15 mouse cellular contexts compared by ENCODE assay signal in the genomic region with DNA sequence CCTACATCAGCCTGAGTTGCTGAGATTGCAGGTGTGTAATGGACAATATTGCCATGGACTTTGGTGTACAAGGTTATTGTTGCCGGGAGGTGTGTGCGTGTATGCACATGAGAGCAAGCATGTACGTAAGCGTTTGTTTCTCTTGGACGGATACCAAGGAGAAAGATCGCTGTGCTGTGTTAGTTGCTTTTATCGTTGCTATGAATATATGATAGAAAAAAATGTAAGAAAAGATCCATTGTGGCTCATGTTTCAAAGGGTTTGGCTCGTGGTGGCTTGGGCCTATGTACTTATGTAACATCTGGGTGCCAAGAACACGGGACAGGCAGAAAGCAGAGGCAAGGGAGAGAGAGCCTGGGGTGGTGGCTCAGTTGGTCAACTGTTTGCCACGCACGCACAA.
"Had no signal": no experiment of that assay in that cellular context is flagged by ENCODE, and none has a peak within 500 bp of the region (broad histone marks: within the 10 kb centered on the region; RNA-seq: fewer than 3 reads in every experiment).

No protein-coding gene starts in this region.

- H3K4me1 ChIP-seq: liver, embryonic 13.5 days had no signal

- H3K27ac ChIP-seq: limb, embryonic 12.5 days; liver, embryonic 13.5 days; midbrain, embryonic 12.5 days; neural tube, embryonic 13.5 days had no signal

- H3K4me3 ChIP-seq: limb, embryonic 12.5 days; liver, embryonic 13.5 days; midbrain, embryonic 12.5 days; neural tube, embryonic 13.5 days had no signal

- H3K36me3 ChIP-seq: limb, embryonic 12.5 days; liver, embryonic 13.5 days; midbrain, embryonic 12.5 days; neural tube, embryonic 13.5 days had no signal

- H3K9me3 ChIP-seq: limb, embryonic 12.5 days; liver, embryonic 13.5 days; midbrain, embryonic 12.5 days; neural tube, embryonic 13.5 days had no signal

- DNase-seq: kidney, adult 18-20 months; kidney, postnatal 25 days; layer of hippocampus, adult 9-11 months; liver; liver, embryonic 13.5 days; liver, postnatal 0 days; retina, postnatal 1 day; right cerebral cortex, postnatal 4 days; spleen, adult 18-20 months; thymus, adult 2 months; thymus, postnatal 25 days had no signal

- H3K27me3 ChIP-seq: limb, embryonic 12.5 days; liver, embryonic 13.5 days; midbrain, embryonic 12.5 days; neural tube, embryonic 13.5 days had no signal

- H3K9ac ChIP-seq: limb, embryonic 12.5 days; liver, embryonic 13.5 days; liver, postnatal 0 days; midbrain, embryonic 12.5 days; neural tube, embryonic 13.5 days had no signal

- H3K4me2 ChIP-seq: limb, embryonic 12.5 days; liver, embryonic 13.5 days; midbrain, embryonic 12.5 days; neural tube, embryonic 13.5 days had no signal

- ATAC-seq: liver, postnatal 0 days; midbrain, embryonic 16.5 days had no signal
